Mouse (Mus musculus) central nervous system, embryonic 14 days (tissue): ENCODE results near the gene E2f6. TPM values are rescaled to one million over a fixed set of nuclear protein-coding genes. Genes with fewer than 3 reads are reported as not detected.

Experiments used
- polyA plus RNA-seq: library from polyadenylated mRNA; depleted of rRNA; stranded (reverse); fragments of >200 nt; gene quantifications from 2 replicates; pipeline ENCODE4 v1.2.3, GENCODE M21; 2012; rRNA removed

The E2f6 gene
- polyA plus RNA-seq, result 43.7 and 45.5 TPM in 2 replicates

GRCm38 (mm10) chr12:16810525-16811431, at the start of gene E2f6:
E2f6 (plus strand) TSS chr12:16810963.

GRCm38 (mm10) chr12:16800259-16800958, 10.4 kb upstream of the E2f6 start, which contains the start of gene Greb1:
Greb1 (minus strand) TSS chr12:16800886.

Other genes with a start within 250 kb of the E2f6 start
- 19.4 and 19.9 TPM in 2 replicates for gene Lpin1, start 200.0 kb upstream of the E2f6 start, polyA plus RNA-seq
- gene Ntsr2, start 157.6 kb upstream of the E2f6 start, polyA plus RNA-seq, result 1.5 and 2.2 TPM in 2 replicates
- gene Greb1, start 10.1 kb upstream of the E2f6 start, polyA plus RNA-seq, result 2.2 and 4.4 TPM in 2 replicates
- 19.2 and 19.7 TPM in 2 replicates for gene Rock2, start 83.9 kb downstream of the E2f6 start, polyA plus RNA-seq
- gene Pqlc3, start 189.4 kb downstream of the E2f6 start, polyA plus RNA-seq, result 1.2 and 2.1 TPM in 2 replicates
- gene 2410004P03Rik, start 200.8 kb downstream of the E2f6 start, polyA plus RNA-seq, result 1.1 and 1.3 TPM in 2 replicates